Mouse (Mus musculus) hindbrain, embryonic 11.5 days (tissue): ENCODE data around the gene Tcf23. TPM values are rescaled to one million over a fixed set of nuclear protein-coding genes. Genes with fewer than 3 reads are reported as not detected.

Source experiments
- ATAC-seq: fragments of 200-750 bp; cut with Nextera tagmentation; 2 replicates; pipeline ENCODE4 v1.8.0; 2017; ENCODE audit warnings: mild to moderate bottlenecking, moderate TSS enrichment, moderate library complexity; ENCODE audit not compliant: low FRiP score
- DNase-seq: peaks from one replicate; pipeline ENCODE4 v3.0.0-alpha.2; 2015; ENCODE audit warnings: low spot score
- H3K27ac ChIP-seq: fragments of 300-500 bp; sonication (generic); 2 replicates; pipeline ENCODE4 v1.5.1; 2014; ENCODE audit warnings: mild to moderate bottlenecking, low read depth, low read length
- H3K27me3 ChIP-seq: fragments of 300-500 bp; sonication (generic); 2 replicates; pipeline ENCODE4 v1.6.1; 2014; ENCODE audit warnings: mild to moderate bottlenecking, low read length, moderate library complexity, mixed read lengths; ENCODE audit not compliant: control insufficient read depth, insufficient read depth
- H3K36me3 ChIP-seq: fragments of 300-500 bp; sonication (generic); 2 replicates; pipeline ENCODE4 v1.6.1; 2014; ENCODE audit warnings: mild to moderate bottlenecking, low read length, moderate library complexity, mixed read lengths; ENCODE audit not compliant: control insufficient read depth, insufficient read depth
- H3K4me1 ChIP-seq: fragments of 300-500 bp; sonication (generic); replicated peaks from 2 replicates; pipeline ENCODE4 v1.6.1; 2014; ENCODE audit warnings: low read length, mixed read lengths; ENCODE audit not compliant: control insufficient read depth, insufficient read depth
- H3K4me2 ChIP-seq: fragments of 300-500 bp; sonication (generic); replicated peaks from 2 replicates; pipeline ENCODE4 v1.6.1; 2014; ENCODE audit warnings: mild to moderate bottlenecking, low read depth, low read length
- H3K4me3 ChIP-seq: fragments of 300-500 bp; sonication (generic); 2 replicates; pipeline ENCODE4 v1.5.1; 2014; ENCODE audit warnings: low read depth, low read length
- H3K9ac ChIP-seq: fragments of 300-500 bp; sonication (generic); 2 replicates; pipeline ENCODE4 v1.6.1; 2014; ENCODE audit warnings: low read depth, low read length
- H3K9me3 ChIP-seq: fragments of 300-500 bp; sonication (generic); 2 replicates; pipeline ENCODE4 v1.6.1; 2016; ENCODE audit warnings: low read length; ENCODE audit not compliant: control insufficient read depth
- WGBS: fragments of 180-500 bp; shearing (Covaris S2); extraction: QIAGEN DNeasy Blood & Tissue Kit; methylation state at CpG from one replicate; pipeline ENCODE4 v1.1.7; 2014; 5-methylcytosine and 5-hydroxymethylcytosine counted together
- polyA plus RNA-seq: library from polyadenylated mRNA; unstranded; fragments of >200 nt; fragmentation: Nextera tagmentation; extraction: Ambion mirVana; gene quantifications from 2 replicates; pipeline ENCODE4 v1.2.1, GENCODE M21; 2014

The Tcf23 gene
- polyA plus RNA-seq, 1 experiment from 2014 or later: not detected

DNA sequence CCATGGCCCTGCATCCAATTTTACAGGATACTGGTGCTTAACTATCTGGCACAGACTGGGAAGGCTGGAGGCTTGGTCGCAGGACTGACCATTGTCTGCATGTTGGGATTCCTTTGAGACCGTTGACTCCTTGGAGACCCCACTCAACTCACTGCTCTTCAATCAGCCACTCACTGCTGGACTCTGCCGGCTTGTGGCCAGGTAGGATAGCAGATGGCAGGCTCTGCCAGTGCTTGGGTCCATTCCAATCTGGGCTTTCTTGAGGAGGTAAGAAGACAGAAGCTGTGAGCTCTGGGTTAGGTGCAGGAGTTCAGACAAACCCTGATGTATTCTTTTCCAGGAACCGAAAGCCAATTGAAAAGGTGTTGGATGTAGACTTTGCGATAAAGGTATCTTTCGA lies 14.4 kb upstream of the Tcf23 start:
- Histone ChIP-seq H3K27me3 (no peaks in the 10 kb centered on the region), H3K4me2 (no peak overlapping the region), H3K9ac (no peak overlapping the region), H3K9me3 (no peaks in the 10 kb centered on the region), H3K27ac (no peak overlapping the region), H3K4me1 (peaks cover 2% of the 10 kb centered on the region; the same call in 1 of the 2 replicates), H3K36me3 (peaks cover 13% of the 10 kb centered on the region), H3K4me3 (no peak overlapping the region)
- 95% methylated on average over 6 of the region's 6 CpGs for WGBS
- DNase-seq (no peak), ATAC-seq (no peak)

DNA sequence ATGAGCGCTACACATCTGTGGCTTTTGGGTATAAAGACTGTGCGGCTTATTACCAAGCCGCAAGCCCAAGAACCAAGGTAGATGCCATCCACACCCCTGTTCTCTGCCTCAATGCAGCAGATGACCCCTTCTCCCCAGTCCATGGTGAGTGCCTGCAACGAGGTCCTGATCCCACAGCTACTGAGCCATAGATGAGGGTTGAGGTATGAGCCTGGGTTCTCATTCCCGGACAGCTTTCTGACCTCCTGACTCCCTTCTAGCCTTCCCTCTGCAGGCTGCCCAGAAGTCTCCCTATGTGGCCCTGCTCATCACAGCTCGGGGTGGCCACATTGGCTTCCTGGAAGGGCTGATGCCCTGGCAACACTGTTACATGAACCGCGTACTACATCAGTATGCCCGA lies 13.9 kb upstream of the Tcf23 start:
- DNase-seq (no peak), ATAC-seq (no peak)
- no peaks in the 10 kb centered on the region for H3K9me3 ChIP-seq
- no peak overlapping the region for H3K4me2 ChIP-seq
- WGBS: 94% methylated on average over 9 of the region's 9 CpGs
- peaks cover 13% of the 10 kb centered on the region for H3K36me3 ChIP-seq
- no peak overlapping the region for H3K27ac ChIP-seq
- H3K4me1 ChIP-seq: peaks cover 5% of the 10 kb centered on the region; the same call in 1 of the 2 replicates
- H3K4me3 ChIP-seq: no peak overlapping the region
- no peaks in the 10 kb centered on the region for H3K27me3 ChIP-seq
- no peak overlapping the region for H3K9ac ChIP-seq

DNA sequence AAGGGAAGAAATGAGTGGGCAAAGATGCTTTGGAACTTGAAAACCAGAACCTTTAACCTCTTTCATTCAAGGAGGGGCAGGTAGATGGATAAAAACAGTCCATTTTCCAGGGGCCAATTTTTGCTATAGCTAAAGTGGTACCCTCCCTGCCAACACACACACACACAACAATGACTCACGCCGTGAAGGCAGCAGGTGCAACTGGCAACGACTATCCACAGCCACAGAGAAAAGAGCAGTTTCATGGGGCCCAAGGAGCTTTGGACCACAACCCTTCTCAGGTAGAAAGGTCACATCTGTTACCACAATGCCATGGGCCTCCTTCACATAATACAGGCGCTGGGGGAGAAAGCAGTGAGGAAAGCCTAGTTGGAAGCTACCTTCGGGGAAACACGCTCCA lies 12.7 kb upstream of the Tcf23 start:
- Histone ChIP-seq H3K4me2 (no peak overlapping the region), H3K27me3 (no peaks in the 10 kb centered on the region), H3K27ac (no peak overlapping the region), H3K4me1 (peaks cover 5% of the 10 kb centered on the region; the same call in 1 of the 2 replicates), H3K4me3 (no peak overlapping the region), H3K9ac (no peak overlapping the region), H3K9me3 (no peaks in the 10 kb centered on the region), H3K36me3 (peaks cover 13% of the 10 kb centered on the region)
- 93% methylated on average over 6 of the region's 6 CpGs for WGBS
- ATAC-seq: no peak
- DNase-seq: no peak

DNA sequence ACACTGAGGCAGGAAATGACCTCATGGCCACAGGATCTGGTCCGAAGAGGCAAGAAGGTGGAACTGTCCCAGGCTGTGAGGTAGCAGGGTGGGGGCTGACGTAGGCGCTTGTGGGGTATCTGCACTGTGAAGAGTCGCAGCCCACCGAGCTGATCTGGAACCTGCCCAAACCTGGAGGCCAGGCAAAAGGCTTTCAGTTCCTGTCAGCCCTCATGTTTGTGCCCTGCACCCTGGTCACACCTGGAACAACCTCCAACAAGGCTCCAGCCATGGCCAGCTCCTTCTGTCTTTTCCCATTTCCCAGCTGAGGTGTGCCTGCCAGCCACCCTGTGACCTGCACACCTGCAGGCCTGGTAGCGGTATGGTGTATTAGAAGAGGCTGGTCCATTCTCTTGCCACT lies 10.6 kb upstream of the Tcf23 start:
- H3K27me3 ChIP-seq: no peaks in the 10 kb centered on the region
- no peak overlapping the region for H3K4me3 ChIP-seq
- H3K9ac ChIP-seq: no peak overlapping the region
- no peak for DNase-seq
- H3K9me3 ChIP-seq: no peaks in the 10 kb centered on the region
- peaks cover 13% of the 10 kb centered on the region for H3K36me3 ChIP-seq
- ATAC-seq: no peak
- no peak overlapping the region for H3K27ac ChIP-seq
- 97% methylated on average over 6 of the region's 6 CpGs for WGBS
- H3K4me2 ChIP-seq: no peak overlapping the region
- H3K4me1 ChIP-seq: peaks cover 5% of the 10 kb centered on the region; the same call in 1 of the 2 replicates

DNA sequence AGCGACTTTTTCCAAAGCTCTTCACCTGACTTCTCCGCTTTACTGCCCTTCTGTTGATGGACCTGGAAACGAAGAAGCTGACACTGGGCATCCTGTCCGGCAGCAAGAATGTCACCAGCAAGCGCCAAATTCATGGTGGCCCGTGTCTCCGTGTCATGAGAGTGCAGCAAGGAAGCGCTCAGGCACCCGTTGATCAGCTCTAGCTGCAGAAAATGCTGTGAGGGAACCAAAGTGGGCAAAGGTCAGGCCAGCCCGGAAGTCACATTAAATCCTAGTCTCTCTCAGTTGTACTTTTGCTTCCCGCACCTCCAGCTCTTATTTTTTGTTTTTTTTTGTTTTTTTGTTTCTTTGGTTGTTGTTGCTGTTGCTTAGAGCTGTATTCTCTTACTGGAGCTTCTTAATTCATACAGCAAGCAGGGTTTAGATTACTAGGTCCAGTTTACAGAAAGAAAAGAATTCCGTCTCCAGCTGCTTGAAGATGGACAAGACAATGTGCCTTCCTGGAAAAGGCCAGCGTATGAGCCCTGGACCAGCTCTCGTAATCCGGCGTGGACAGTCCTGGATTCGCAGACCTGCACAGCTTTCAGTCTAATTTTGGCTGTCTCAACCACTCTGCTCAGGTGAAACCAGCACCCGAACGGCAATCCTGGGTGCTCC lies 9.1 kb upstream of the Tcf23 start:
- no peaks in the 10 kb centered on the region for H3K27me3 ChIP-seq
- peaks cover 13% of the 10 kb centered on the region for H3K36me3 ChIP-seq
- 39% methylated on average over 19 of the region's 19 CpGs for WGBS
- peaks cover 5% of the 10 kb centered on the region; the same call in 1 of the 2 replicates for H3K4me1 ChIP-seq
- peak overlapping the region; percentile 92 for H3K9ac ChIP-seq
- H3K9me3 ChIP-seq: no peaks in the 10 kb centered on the region
- DNase-seq: no peak
- peak overlapping the region; percentile 92 for H3K4me2 ChIP-seq
- ATAC-seq: no peak; the same call in 1 of the 2 replicates
- peak overlapping the region; percentile 83 for H3K4me3 ChIP-seq
- peak overlapping the region; percentile 72 for H3K27ac ChIP-seq

DNA sequence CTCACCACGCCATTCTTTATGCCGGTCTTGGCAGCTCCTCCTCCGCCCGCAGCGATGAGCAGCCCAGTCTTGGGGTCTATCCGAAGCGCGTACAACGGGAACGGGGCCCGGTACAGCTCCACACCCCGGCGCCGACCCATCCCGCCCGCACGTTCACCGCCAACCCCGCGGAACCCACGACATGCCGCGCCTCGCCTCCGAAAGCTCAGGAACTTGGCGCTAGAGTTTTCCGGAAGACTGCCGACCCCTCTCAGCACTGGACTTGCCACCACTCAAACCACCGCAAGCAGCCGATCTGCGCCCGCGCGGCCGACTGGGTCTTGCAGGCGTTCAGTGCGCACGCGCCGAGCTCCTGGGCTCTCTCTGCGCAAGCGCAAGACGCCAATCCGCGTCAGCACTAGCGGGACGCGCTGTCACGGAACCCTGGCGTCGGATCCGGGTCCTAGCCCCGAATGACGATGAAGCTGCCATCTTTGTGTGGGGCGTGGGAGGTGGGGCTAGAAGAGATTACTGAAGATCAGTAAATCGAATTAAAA lies 8.4 kb upstream of the Tcf23 start, which contains the start of gene Preb:
Gene Preb, minus strand, starts transcription at position 396 of the 536 bp plus-strand sequence.
- DNase-seq (peak; percentile 100), ATAC-seq (peak; percentile 95)
- peak within 1 kb of the TSS; percentile 83 for H3K4me3 ChIP-seq
- peak within 1 kb of the TSS; percentile 92 for H3K9ac ChIP-seq
- H3K36me3 ChIP-seq: peaks cover 9% of the 10 kb centered on the region
- H3K27ac ChIP-seq: peak within 1 kb of the TSS; percentile 72
- WGBS: under 1% methylated on average over 54 of the region's 56 CpGs
- H3K4me1 ChIP-seq: peaks cover 5% of the 10 kb centered on the region; the same call in 1 of the 2 replicates
- H3K4me2 ChIP-seq: peak within 1 kb of the TSS; percentile 92
- H3K9me3 ChIP-seq: no peaks in the 10 kb centered on the region
- no peaks in the 10 kb centered on the region for H3K27me3 ChIP-seq

DNA sequence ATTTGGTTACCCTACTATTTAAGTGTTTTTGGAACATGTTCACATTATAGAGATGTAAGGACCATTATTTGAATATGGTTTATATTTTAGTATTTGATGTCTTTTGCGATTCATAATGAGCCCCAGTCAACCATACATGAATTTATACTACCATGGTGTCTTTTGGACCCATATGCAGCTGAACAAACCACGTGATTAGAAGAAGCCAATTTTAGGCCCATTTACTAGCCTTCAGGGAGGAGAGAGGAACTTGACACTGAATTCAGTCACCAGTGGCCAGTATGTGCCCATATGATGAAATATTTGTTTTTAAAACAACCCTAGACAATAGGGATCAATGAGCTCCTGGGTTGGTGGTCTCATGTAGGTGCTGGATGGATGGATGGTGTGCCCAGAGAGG lies 7.6 kb upstream of the Tcf23 start:
- no peak for ATAC-seq
- 86% methylated on average over 2 of the region's 2 CpGs for WGBS

DNA sequence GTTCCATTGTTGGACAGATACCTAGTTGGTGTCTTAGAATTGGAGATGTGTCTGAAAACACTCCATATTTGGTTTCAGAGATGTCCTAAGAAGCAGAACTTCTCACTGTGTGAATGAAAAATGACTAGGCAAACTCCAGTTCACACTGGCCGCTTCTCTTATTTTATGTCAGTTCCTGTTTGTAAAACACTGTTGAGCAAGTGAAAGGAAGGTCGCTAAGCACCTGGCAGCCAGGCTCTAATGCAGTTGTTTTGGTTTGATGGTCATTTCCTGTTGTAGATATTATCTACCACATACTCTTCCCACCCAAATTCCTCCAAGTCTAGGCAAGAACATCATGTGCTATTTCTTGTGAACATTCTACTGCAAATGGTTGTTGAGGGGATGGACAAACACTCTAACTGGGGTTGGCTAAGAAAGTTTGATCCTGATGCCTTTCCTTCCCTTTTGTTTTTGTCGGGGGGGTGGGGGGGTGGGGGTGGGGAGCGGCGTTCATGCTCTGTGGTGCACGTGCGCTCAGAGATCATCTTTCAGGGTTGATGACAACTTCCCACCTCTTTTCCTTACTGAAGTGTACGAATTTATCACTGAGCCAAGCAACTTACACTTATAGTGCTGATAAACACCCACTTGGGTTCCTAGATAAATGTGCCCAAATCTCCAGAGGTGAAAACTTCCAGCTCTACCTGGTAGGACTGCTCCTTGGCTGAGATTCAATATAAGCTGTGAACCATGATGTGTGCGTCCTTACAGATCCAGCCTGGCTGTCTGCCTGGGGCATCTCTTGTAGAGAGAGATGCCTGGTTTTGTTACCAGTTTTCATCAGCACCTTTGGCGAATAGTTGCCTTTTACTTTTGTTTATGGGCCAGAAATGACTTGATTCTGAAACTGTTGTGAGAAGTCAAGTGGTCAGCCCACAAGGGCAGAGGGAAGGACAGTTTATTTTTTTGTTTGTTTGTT lies 6.6 kb upstream of the Tcf23 start:
- Histone ChIP-seq H3K9me3 (no peaks in the 10 kb centered on the region), H3K36me3 (0 out of 2 replicates have a peak, but pooled peaks cover 2% of the 10 kb centered on the region), H3K4me3 (no peak overlapping the region), H3K27ac (no peak overlapping the region), H3K4me1 (peaks cover 5% of the 10 kb centered on the region; the same call in 1 of the 2 replicates), H3K27me3 (no peaks in the 10 kb centered on the region), H3K9ac (no peak overlapping the region), H3K4me2 (no peak overlapping the region)
- DNase-seq (no peak), ATAC-seq (no peak)
- 83% methylated on average over 10 of the region's 10 CpGs for WGBS

More for the DNA sequence above, 7.6 kb upstream of the Tcf23 start:
- Histone ChIP-seq H3K36me3 (0 out of 2 replicates have a peak, but pooled peaks cover 4% of the 10 kb centered on the region), H3K9ac (no peak overlapping the region), H3K4me2 (peak overlapping the region; percentile 92; the same call in 1 of the 2 replicates), H3K9me3 (no peaks in the 10 kb centered on the region), H3K4me3 (no peak overlapping the region), H3K27ac (no peak overlapping the region), H3K27me3 (no peaks in the 10 kb centered on the region), H3K4me1 (peaks cover 5% of the 10 kb centered on the region; the same call in 1 of the 2 replicates)
- no peak for DNase-seq
